Mouse (Mus musculus) cortical plate, adult 2 months (tissue): ENCODE data around the gene Myo9b.

Source experiments
- CTCF ChIP-seq: fragments of 200-500 bp; IDR thresholded peaks from 2 replicates; pipeline ENCODE4 v1.5.1; 2011; ENCODE audit warnings: mild to moderate bottlenecking, control low read depth, low read length; ENCODE audit not compliant: insufficient read depth; ENCODE audit errors: extremely low read depth
- POLR2A ChIP-seq: fragments of 200-500 bp; IDR thresholded peaks from 2 replicates; pipeline ENCODE4 v1.6.1; 2011; ENCODE audit warnings: mild to moderate bottlenecking, low read length, control low read depth; ENCODE audit not compliant: insufficient read depth; ENCODE audit errors: extremely low read depth

DNA sequence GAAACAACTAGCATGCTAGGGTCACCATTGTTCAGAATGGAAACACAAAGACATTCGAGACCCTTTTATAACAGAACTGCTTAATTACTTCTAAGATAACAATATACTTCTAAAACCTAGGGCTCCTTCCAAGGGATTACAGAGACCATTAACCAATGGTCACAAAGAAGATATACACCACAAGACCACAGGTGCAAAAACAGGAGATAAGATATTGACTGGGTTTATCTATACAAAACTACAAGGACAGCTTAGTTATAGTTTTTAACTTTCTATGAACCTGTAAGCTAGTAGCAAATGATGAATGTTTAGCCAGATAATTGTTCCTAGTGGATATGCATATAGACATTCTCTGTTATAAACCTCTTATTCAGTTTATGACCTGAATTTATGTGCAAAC lies 30.3 kb downstream of the Myo9b start:
- TF ChIP-seq CTCF (no peak), POLR2A (no peak)
